21 mouse cellular contexts compared by ENCODE assay signal in the genomic region with DNA sequence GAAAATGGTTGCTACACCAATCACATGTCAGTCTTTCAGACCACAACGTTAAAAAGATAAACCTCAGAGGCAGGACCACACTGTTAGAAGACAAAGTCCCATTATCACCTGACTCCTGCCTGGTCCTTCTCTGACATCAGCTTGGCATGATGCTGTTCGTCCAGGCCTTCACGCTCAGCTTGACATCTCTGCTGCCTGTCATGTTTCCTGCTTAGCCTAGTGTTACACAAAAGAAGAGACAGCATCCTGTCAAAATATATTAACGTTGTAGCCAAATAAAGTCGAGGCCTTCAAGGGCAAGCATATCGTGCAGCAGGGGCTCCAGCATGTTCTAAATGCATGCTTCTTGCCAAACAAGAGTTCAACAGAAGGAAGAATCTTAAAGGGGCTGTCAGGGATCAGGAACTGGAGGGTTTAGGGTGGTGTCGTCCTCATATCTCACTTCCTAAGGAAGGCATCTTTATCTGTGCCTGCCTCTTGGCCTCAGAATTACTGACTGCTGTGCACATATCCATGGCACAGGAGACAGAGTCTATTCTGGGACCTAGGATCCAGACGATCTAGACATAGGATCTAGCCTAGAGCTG.
DNase-seq lines count a peak whose midpoint lies in the region; ATAC-seq and TF ChIP-seq lines count a peak whose summit lies in the region.
"Had no signal": no experiment of that assay in that cellular context is flagged by ENCODE, and none has a peak within 500 bp of the region (broad histone marks: within the 10 kb centered on the region; RNA-seq: fewer than 3 reads in every experiment).

No protein-coding gene starts in this region.

- H3K4me3 ChIP-seq in cerebellum, adult 2 months (replicated peaks; ENCODE audit: insufficient read depth, low read depth, low read length), result no peak overlapping the region
- H3K4me3 ChIP-seq in forebrain, postnatal 0 days (ENCODE audit: low read depth, low read length), result no peak overlapping the region
- H3K4me3 ChIP-seq in forebrain, embryonic 10.5 days, result no peak overlapping the region
- H3K4me3 ChIP-seq: embryonic facial prominence, embryonic 13.5 days; gastrocnemius, adult 2 months; heart, embryonic 12.5 days; hindbrain, embryonic 12.5 days had no signal

- peak; percentile 56 for ATAC-seq in forebrain, postnatal 0 days
- ATAC-seq: CD4-positive, CD25-positive, alpha-beta regulatory T cell, adult 4 months; inflammation-experienced regulatory T-cells, adult 6 months; intestine, postnatal 0 days had no signal

- H3K36me3 ChIP-seq in forebrain, postnatal 0 days (ENCODE audit: insufficient read depth), result no peaks in the 10 kb centered on the region
- H3K36me3 ChIP-seq in forebrain, embryonic 10.5 days (replicated peaks), result no peaks in the 10 kb centered on the region
- H3K36me3 ChIP-seq: embryonic facial prominence, embryonic 13.5 days; G1E; heart, embryonic 12.5 days; hindbrain, embryonic 12.5 days had no signal

- no peak for TF ChIP-seq POLR2A in cerebellum, adult 2 months (IDR thresholded peaks at IDR 0.05; ENCODE audit: borderline replicate concordance, insufficient read depth, low read length)
- no peak for TF ChIP-seq POLR2A in brain, embryonic 14.5 days (IDR thresholded peaks at IDR 0.05; ENCODE audit: borderline replicate concordance, extremely low read depth, insufficient read depth, insufficient read length, poor library complexity, severe bottlenecking)

- no peaks in the 10 kb centered on the region for H3K9me3 ChIP-seq in forebrain, postnatal 0 days (ENCODE audit: low read length)
- H3K9me3 ChIP-seq in forebrain, embryonic 10.5 days, result no peaks in the 10 kb centered on the region
- H3K9me3 ChIP-seq: embryonic facial prominence, embryonic 13.5 days; hindbrain, embryonic 12.5 days had no signal

- peak; percentile 61 to 68 for DNase-seq in cerebellum, postnatal 10 days
- DNase-seq in cerebellum, adult 2 months, result no peak
- DNase-seq in forebrain, postnatal 0 days, result no peak
- DNase-seq in forebrain, embryonic 10.5 days (ENCODE audit: extremely low spot score, low spot score), result no peak
- DNase-seq in left cerebral cortex, postnatal 4 days, result peak; percentile 42
- no peak for DNase-seq in left cerebral cortex, adult 9 months (ENCODE audit: low spot score in 2 of 2)
- peak; percentile 57 for DNase-seq in brain, embryonic 14.5 days (ENCODE audit: low read depth)
- DNase-seq in embryo, embryonic 9.5 days (ENCODE audit: extremely low spot score), result no peak
- DNase-seq: adrenal gland, postnatal 10 days; B cell, adult 2 months; cerebellum, adult 11-12 months; cerebellum, postnatal 25 days; gastrocnemius, adult 2 months; gastrocnemius, postnatal 25 days had no signal

- intact Hi-C loops in left cerebral cortex, postnatal 4 days (cut with DNase I), result no loop called here

- no peak overlapping the region for H3K27ac ChIP-seq in cerebellum, adult 2 months (ENCODE audit: insufficient read depth, low read length)
- no peak overlapping the region for H3K27ac ChIP-seq in forebrain, postnatal 0 days (ENCODE audit: low read depth, low read length)
- no peak overlapping the region for H3K27ac ChIP-seq in forebrain, embryonic 10.5 days
- H3K27ac ChIP-seq: embryonic facial prominence, embryonic 13.5 days; gastrocnemius, adult 2 months; hindbrain, embryonic 12.5 days had no signal

- no peak overlapping the region for H3K9ac ChIP-seq in forebrain, postnatal 0 days
- H3K9ac ChIP-seq: embryonic facial prominence, embryonic 13.5 days; heart, embryonic 12.5 days; hindbrain, embryonic 12.5 days had no signal

- no peak for TF ChIP-seq CTCF in cerebellum, adult 2 months (IDR thresholded peaks at IDR 0.05; ENCODE audit: borderline replicate concordance, insufficient read depth, low read depth, low read length)
- no peak for TF ChIP-seq CTCF in forebrain, postnatal 0 days (IDR thresholded peaks at IDR 0.05; ENCODE audit: low read depth)
- TF ChIP-seq CTCF in brain, embryonic 14.5 days (IDR thresholded peaks at IDR 0.05; ENCODE audit: borderline replicate concordance, extremely low read depth, insufficient read depth, insufficient read length), result no peak

- H3K27me3 ChIP-seq in cerebellum, adult 2 months (ENCODE audit: control insufficient read depth, insufficient read depth, low read length), result no peaks in the 10 kb centered on the region
- H3K27me3 ChIP-seq in forebrain, postnatal 0 days (ENCODE audit: insufficient read depth, low read length), result no peaks in the 10 kb centered on the region
- no peaks in the 10 kb centered on the region for H3K27me3 ChIP-seq in forebrain, embryonic 10.5 days (ENCODE audit: poor library complexity, severe bottlenecking)
- H3K27me3 ChIP-seq: embryonic facial prominence, embryonic 13.5 days; heart, embryonic 12.5 days; hindbrain, embryonic 12.5 days had no signal

- no peak overlapping the region for H3K4me2 ChIP-seq in forebrain, postnatal 0 days (ENCODE audit: low read depth)
- H3K4me2 ChIP-seq: embryonic facial prominence, embryonic 13.5 days; heart, embryonic 12.5 days; hindbrain, embryonic 12.5 days had no signal

- H3K4me1 ChIP-seq in cerebellum, adult 2 months (ENCODE audit: control insufficient read depth, insufficient read depth, low read length), result peaks cover 2% of the 10 kb centered on the region; the same call in 1 of the 2 replicates
- no peaks in the 10 kb centered on the region for H3K4me1 ChIP-seq in forebrain, postnatal 0 days (ENCODE audit: insufficient read depth)
- no peaks in the 10 kb centered on the region for H3K4me1 ChIP-seq in forebrain, embryonic 10.5 days
- H3K4me1 ChIP-seq: embryonic facial prominence, embryonic 13.5 days; heart, embryonic 12.5 days; hindbrain, embryonic 12.5 days had no signal

- WGBS in cerebellum, adult 2 months, result 8% methylated on average over 8 of the region's 8 CpGs
- WGBS in forebrain, postnatal 0 days, result 36% methylated on average over 8 of the region's 8 CpGs
- 85% methylated on average over 8 of the region's 8 CpGs for WGBS in forebrain, embryonic 10.5 days

Comparison
In these comparisons a context has a peak if more than half of its experiments do, and no peak if none do; other contexts are left out.
1. DNase-seq: peak in cerebellum, postnatal 10 days (2 of 2), left cerebral cortex, postnatal 4 days (single experiment) and brain, embryonic 14.5 days (single experiment); none in cerebellum, adult 2 months (0 of 2), forebrain, postnatal 0 days (single experiment), forebrain, embryonic 10.5 days (single experiment), left cerebral cortex, adult 9 months (0 of 2) and embryo, embryonic 9.5 days (single experiment).